Mouse (Mus musculus) left cerebral cortex, adult 2 months (tissue): ENCODE measurements around the gene Smco2. TPM values are rescaled to one million over a fixed set of nuclear protein-coding genes. Genes with fewer than 3 reads are reported as not detected.

Source experiments
- DNase-seq, 2 experiments: peaks; one replicate each; pipeline ENCODE4 v3.0.0; 2021 to 2022; ENCODE audit warnings: low spot score in 2 of 2, mixed read lengths in 1 of 2; ENCODE audit errors: extremely low spot score in 1 of 2
- H3K27ac ChIP-seq: fragments of 200-600 bp; 2 replicates; pipeline ENCODE4 v1.8.1; 2022
- H3K4me3 ChIP-seq: fragments of 200-600 bp; 2 replicates; pipeline ENCODE4 v1.8.1; 2022
- CTCF ChIP-seq: fragments of 200-600 bp; IDR thresholded peaks from 2 replicates; pipeline ENCODE4 v1.8.1; 2022; ENCODE audit warnings: antibody characterized with exemption, mild to moderate bottlenecking, moderate library complexity
- intact Hi-C: fragments of 180-260 bp; cut with DNase I; formaldehyde crosslinking; loops from one replicate; pipeline ENCODE4 v1.15.1; 2025
- total RNA-seq, 2 experiments: library from RNA; stranded (reverse); gene quantifications; 2 replicates each; pipeline ENCODE4 v1.2.3; 2021

Smco2 gene
- total RNA-seq, 2 experiments from 2014 or later, result not detected

DNA sequence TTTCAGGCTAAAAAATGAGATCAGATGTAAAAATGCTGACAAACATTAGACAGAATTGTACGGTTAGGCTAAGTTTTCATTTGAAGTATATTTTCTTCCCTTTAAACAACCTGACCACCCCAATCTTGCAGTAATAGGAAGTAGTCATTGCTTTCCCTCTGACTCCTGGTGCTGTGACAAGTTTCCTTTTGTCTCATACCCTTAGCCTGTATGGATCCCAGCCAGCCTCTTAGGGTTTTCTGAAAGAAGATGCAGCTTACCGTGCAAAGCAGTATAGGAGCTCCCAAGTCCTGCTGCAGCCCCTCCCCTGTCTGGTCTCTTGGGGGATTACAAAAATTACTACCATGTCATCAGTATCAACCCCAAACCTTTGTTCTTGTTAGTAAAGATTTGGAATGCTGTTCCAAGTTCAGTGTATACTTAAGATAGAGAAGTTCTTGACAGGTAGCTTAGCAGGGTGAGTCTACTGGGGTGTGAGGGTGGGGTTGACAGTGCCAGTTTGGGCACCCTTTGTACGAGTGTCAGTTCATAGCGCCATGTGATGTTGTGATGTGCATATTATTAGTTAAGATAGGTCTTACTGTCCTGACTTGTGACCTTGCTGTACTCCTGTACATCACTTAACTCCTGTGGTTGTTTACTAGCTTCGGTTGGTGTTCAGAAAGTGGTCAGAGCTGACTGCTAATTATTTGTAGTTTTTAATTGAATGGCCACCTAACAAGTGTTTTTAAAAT, 57.3 kb downstream of the Smco2 start:
- DNase-seq, result no peak

DNA sequence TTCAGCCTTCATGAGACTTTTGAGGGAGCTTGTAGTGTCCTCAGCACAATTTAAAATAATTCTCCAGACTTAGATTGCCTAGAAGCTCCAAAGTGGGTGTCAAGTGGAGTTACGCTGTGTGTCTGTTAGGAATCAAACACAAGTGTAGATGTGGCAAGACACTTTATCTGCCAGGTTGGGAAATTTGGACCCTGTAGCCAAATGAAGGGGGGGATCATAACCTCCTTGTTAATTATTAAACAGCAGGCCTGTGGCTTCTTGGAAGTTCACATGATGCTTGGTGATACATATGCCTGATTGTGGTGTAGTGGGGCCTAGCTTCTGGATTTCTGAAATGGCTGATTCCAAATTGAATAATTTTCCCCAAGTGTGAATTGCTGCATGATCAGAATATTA, 57.9 kb downstream of the Smco2 start:
- TF ChIP-seq CTCF, result no peak
- no peak for DNase-seq
- H3K27ac ChIP-seq, result no peak overlapping the region
- H3K4me3 ChIP-seq, result no peak overlapping the region
- intact Hi-C loops, result no loop called here

More for the DNA sequence above, 57.3 kb downstream of the Smco2 start:
- Histone ChIP-seq H3K27ac (no peak overlapping the region), H3K4me3 (no peak overlapping the region)
- intact Hi-C loops, result no loop called here
- TF ChIP-seq CTCF, result no peak

DNA sequence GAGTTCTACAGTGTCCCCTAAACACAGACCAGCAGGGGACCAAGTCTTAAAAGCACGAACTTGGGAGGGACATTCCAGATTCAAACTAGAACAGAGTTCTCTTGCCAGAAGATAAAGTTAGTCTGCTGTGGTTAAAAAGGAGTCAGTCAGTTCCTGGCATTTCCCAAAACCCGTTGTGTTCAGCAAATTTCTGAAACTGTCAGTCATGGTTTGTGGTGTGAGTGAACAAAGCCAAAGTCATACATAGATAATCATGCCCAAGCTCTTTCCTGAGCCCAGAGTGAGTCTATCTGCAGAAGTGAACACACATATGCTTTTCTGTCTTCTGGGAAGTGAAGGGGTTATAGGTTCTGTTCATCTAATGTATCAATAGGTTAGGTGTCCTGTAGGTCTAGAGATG, 58.9 kb downstream of the Smco2 start:
- no peak for TF ChIP-seq CTCF
- DNase-seq, result no peak
- Histone ChIP-seq H3K4me3 (no peak overlapping the region), H3K27ac (peak overlapping the region; percentile 54; the same call in 1 of the 2 replicates)
- intact Hi-C loops, result no loop called here

DNA sequence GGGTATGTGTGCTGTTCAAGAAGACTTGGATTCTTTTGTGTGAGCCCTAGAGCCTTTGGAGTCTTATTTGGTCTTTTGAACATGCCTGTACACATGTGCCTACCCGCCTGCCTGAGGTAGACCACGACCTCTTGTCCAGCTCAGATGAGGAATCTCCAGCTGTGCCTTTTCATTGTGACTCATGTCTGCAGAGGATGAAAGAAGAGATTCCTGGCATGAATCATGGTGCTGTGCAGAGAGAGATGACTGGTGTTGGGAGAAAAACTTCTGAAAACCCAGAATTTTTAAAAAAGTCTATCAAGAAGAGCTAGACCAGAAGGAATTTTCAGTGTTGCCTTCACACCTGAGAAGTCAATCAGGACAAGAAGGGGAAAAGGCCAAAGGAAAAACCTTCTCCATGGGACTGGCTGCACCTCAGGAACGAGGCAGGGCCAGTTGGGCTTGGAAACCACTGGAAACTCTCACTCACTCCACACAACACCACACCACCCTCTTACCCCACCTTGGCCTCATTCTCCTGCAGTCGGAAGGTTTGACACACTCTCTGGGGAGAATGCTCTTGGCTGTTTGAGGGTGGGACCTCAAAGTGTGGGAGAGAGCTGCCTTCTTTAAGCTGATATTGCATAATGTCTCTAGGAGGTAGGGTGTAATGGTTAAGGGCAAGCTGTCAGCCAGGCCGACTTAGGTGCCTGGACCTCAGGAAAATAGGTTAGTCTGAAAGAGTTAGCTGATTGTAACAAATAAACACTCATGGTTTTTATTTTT, 60.0 kb downstream of the Smco2 start:
- intact Hi-C loops, result no loop called here

DNA sequence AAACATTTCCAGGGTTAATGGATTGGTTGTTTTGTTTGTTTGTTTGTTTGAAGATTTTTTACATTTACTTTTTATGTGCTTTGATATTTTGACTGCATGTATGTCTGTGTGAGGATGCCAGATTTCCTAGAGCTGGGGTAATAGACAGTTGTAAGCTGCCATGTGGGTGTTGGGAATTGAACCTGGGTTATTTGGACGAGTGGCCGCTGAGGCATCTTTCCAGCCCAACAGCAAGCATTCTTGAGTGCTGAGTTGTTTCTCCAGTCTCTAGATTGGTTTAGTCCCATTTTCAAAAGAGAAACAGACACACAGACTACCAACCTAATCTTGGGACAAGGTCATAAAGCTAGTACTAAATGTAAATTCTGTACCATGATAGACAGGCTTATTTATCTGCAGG, 60.9 kb downstream of the Smco2 start:
- no peak for TF ChIP-seq CTCF
- intact Hi-C loops, result no loop called here
- H3K27ac ChIP-seq, result no peak overlapping the region
- no peak overlapping the region for H3K4me3 ChIP-seq
- no peak for DNase-seq

More for the DNA sequence above, 60.0 kb downstream of the Smco2 start:
- no peak overlapping the region for H3K4me3 ChIP-seq
- no peak for DNase-seq
- no peak for TF ChIP-seq CTCF
- H3K27ac ChIP-seq, result peak overlapping the region; percentile 54; the same call in 1 of the 2 replicates

DNA sequence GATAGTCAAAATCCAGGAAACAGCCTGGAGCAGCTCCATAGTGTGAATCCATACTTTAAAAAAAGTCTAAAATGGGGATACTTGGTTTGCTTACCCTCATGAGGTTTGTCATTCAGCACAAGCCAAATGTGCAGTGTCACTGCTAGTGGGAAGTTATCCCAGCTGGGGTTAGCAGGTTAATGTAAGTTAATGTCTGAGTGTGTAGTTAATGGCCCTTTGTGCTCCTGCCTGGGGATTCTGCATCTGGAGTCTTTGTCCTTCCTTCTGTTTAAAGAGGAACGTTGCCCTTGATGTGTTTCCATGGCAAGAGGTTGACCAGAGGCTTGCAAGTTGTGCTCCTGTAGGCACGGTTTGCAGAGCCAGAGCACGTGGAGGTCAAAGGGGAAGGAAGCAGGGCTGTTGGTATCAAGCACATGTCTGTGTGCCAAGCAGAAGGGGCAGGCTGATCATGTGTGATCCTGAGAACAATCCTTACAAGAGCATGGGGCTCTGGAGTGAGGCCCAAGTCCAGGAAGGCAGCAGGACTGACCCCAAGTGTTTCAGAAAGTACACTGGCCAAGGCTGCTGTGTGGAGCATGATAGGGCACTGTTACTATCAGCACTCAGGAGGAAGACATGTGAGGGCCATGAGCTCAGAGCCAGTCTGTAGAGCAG, 63.1 kb downstream of the Smco2 start:
- no peak for TF ChIP-seq CTCF
- H3K4me3 ChIP-seq, result no peak overlapping the region
- H3K27ac ChIP-seq, result no peak overlapping the region
- no peak for DNase-seq
- intact Hi-C loops, result no loop called here

DNA sequence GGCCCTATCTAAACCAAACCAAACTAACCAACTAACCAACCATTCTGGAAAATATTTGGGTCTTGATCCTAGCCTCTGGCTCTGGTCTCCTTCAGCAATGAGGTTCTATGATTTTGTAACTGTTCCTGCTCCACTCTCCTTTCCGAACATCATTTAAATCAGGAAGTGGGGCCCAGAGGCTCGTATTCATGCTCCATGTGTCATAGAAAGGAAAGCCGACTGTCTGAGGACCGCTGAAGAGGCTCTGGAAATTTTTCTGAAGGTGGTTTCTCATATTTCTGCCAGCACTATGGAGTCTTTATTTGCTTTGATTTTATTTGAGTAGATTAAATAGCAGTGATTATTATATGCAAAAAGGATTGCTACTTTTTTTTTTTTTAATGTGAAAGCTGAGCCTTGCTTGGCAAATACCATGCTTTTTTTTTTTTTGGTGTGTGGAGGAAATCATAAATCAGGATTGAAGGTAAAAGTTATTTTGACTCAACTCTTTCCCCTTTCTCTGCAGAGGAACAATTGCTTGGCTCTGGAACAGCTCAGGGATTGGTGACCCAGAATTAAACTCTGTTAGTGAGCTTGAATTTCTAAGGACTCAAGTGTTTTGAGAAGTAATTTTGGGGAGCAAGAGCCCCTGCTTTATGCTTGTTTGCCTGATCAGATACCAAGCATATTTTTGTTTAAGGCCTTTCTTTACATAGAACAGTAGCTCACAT, 63.7 kb downstream of the Smco2 start:
- Histone ChIP-seq H3K27ac (no peak overlapping the region), H3K4me3 (no peak overlapping the region)
- intact Hi-C loops, result no loop called here
- no peak for TF ChIP-seq CTCF
- no peak for DNase-seq

DNA sequence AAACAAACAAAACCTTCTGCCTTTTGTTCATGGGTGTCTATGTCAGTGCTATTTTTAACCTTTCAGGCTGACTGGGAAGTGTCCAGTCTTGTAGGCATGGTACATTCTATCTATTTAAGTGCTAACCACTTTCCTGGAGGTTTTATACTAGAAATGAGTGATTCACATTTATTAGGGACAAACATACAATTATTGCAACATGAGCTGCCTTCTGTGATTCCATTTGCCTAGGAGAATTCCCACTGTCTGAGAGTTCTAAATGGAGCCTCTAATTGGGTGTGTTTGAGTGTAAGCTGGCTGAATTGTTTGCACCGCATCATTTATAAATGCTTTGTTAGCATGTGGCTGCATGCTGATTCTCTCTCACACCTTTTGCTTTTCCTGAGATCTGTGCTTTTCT, 65.9 kb downstream of the Smco2 start:
- intact Hi-C loops, result no loop called here
- DNase-seq, result no peak
- Histone ChIP-seq H3K27ac (no peak overlapping the region), H3K4me3 (no peak overlapping the region)
- TF ChIP-seq CTCF, result no peak

DNA sequence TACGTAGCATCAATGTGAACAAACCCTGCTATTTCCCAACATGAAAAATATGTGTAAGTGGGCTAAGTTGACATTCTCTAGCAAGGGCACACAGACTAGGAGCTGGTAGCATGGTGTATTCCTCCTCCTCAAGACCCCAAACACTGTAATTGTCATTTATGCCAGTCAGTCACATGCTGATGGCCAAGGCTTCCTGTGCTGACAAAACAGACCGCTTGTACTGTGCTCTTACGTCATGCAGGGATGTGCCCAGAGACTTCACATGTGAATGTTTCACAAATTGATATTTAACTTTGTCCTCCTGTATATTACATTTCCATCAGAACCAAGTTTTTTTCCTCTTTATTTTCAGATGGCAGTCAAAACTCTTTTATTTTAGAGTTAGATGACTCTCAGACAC, 67.5 kb downstream of the Smco2 start:
- DNase-seq, result no peak
- intact Hi-C loops, result no loop called here
- Histone ChIP-seq H3K27ac (no peak overlapping the region), H3K4me3 (no peak overlapping the region)
- TF ChIP-seq CTCF, result no peak

DNA sequence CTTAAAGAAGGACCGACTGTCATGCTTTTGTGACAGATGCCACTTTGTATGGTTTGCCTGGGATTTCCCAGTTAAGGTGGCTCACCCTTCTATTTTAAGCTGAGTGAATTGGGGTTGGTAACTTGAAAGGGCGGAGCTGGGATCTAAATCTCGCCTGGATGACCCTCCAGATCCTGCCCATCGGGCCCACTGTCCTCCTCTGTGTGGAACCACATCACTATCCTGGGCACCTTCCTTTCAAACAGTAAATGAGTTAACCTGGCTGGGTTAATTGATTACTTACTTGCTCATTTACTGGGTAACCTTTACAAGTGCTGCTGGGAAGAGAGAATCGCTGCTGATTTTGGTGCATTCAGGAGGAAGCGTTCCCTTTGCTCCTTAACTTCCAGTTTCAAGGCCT, 68.4 kb downstream of the Smco2 start:
- DNase-seq, result no peak
- H3K27ac ChIP-seq, result no peak overlapping the region
- no peak overlapping the region for H3K4me3 ChIP-seq
- intact Hi-C loops, result no loop called here
- no peak for TF ChIP-seq CTCF

Other genes with a start within 250 kb of the Smco2 start
- gene Med21, start 207.6 kb upstream of the Smco2 start, total RNA-seq, result 10 to 100 TPM; 44.1 to 44.8 TPM
- 10 to 100 TPM; 26.4 to 27.4 TPM for gene Tm7sf3, start 207.3 kb upstream of the Smco2 start, total RNA-seq
- gene Stk38l, start 125.1 kb upstream of the Smco2 start, total RNA-seq, result 10 to 100 TPM; 25.7 to 26.3 TPM
- gene Arntl2, start 54.0 kb upstream of the Smco2 start, total RNA-seq, result 10 to 100 TPM in 1 of 2 experiments, 1 to 10 TPM in 1; 8.2 to 10.2 TPM
- 10 to 100 TPM; 61.0 to 61.6 TPM for gene Ppfibp1, start 38.4 kb downstream of the Smco2 start, total RNA-seq
- gene 1700034J05Rik, start 104.3 kb downstream of the Smco2 start, total RNA-seq, result not detected
- 1 to 10 TPM; 2.6 to 3.0 TPM for gene Rep15, start 182.5 kb downstream of the Smco2 start, total RNA-seq
- 10 to 100 TPM; 43.7 to 47.9 TPM for gene Mrps35, start 192.7 kb downstream of the Smco2 start, total RNA-seq
- gene Mansc4, start 236.9 kb downstream of the Smco2 start, total RNA-seq, result not detected
- 10 to 100 TPM; 24.5 to 24.8 TPM for gene Klhl42, start 241.3 kb downstream of the Smco2 start, total RNA-seq